Mouse (Mus musculus) cerebellum, adult 2 months (tissue): ENCODE measurements at regions not wholly inside any gene's neighbourhood (a gene's known extent, or its start where the extent isn't known, plus 50 kb on each side); places are given as distances from the start of the nearest gene placed in this dataset.

Experiments used
- CTCF ChIP-seq: fragments of 200-500 bp; IDR thresholded peaks from 2 replicates; pipeline ENCODE4 v1.5.1; 2011; ENCODE audit warnings: low read depth, mild to moderate bottlenecking, control low read depth, low read length, moderate library complexity, borderline replicate concordance; ENCODE audit not compliant: insufficient read depth
- POLR2A ChIP-seq: fragments of 200-500 bp; IDR thresholded peaks from 2 replicates; pipeline ENCODE4 v1.6.1; 2011; ENCODE audit warnings: low read length, control low read depth, borderline replicate concordance; ENCODE audit not compliant: insufficient read depth

- no peak for TF ChIP-seq CTCF
- TF ChIP-seq POLR2A: no peak
These were observed 654.3 kb downstream of the Lrriq3 start for GRCm38 (mm10) chr3:155747511-155747910.
